Mouse (Mus musculus): ENCODE measurements around the gene Prkd3.

DNA sequence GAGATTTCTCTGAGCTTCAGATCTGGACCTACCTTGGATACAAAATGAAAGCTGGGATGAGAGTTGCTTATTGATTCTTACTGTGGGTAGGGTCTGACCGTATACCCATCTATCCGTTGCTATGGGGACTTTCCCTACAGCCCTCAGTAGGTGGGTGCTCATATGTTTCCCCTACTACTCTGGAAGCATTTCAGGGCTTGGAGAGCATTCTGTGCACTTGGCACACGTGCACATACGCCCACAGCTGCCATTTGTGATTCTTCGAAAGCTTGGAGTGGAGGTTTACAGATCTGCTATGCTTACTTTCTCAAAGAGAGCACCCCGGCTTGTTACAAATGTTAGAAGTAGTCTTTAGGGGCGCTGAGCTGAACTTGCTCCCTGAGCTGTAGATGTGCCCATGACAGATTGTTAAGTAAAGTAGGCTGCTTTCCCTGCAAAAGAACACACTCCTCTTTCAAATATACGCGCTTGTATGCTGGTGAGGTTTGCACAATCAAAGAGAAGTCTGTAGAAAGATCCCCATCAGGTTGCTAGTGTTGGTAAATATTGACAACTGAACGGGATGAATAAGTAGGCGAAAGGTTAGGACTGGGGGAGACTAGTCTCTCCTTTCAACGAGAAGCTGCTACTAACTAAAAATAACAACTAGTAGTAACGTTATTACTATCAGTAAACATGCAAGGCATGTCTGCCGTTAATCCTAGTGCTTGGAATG is 49.3 kb upstream of the Prkd3 start:
- TF ChIP-seq CTCF (IDR thresholded peaks at IDR 0.05; ENCODE audit: insufficient read depth, low read length) (no peak), POLR2A (IDR thresholded peaks at IDR 0.05; ENCODE audit: borderline replicate concordance, extremely low read depth, low read depth, low read length) (no peak)
